Mouse (Mus musculus): ENCODE measurements at regions not wholly inside any gene's neighbourhood (a gene's known extent, or its start where the extent isn't known, plus 50 kb on each side); places are given as distances from the start of the nearest gene placed in this dataset.

DNA sequence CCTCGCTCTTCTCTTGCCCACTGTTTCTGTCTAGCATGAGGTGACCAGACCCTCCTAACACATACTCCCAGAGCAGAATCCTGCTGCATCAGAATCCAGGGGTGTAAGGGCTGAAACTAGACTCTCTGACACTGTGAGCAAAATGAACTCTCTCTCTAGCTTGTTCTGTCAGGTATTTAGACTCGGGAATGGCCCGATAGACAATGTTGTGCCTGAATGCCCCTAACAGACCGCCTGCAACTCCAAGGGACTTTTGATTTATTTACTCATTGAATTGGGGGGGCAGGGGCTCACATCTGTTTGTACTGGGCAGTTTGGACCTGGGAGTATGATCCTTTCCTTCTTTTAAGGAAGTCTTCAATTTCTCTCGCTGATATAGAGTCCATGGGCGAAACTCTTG, 469.3 kb upstream of the Trpc7 start:
- DNase-seq (ENCODE audit: low read depth, low spot score) = no peak

DNA sequence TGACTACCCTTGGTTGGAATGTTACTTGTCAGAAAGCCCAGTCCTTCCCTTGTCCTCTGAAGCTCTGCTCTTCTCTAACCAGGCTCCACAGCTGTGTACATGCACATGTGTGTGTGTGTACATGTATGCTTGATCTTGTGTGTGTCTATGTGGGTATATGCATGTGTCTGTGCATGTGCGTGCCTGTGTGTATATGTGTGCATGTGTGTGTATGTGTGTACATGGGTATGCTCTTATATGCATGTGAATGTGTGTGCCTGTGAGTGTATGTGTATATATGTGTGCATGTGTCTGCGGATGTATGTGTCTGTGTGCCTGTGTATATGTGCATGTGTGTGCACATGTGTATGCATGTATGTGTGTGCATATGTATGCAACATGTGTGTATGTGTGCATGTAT, 468.6 kb upstream of the Trpc7 start:
- DNase-seq (ENCODE audit: low read depth, low spot score) = no peak

DNA sequence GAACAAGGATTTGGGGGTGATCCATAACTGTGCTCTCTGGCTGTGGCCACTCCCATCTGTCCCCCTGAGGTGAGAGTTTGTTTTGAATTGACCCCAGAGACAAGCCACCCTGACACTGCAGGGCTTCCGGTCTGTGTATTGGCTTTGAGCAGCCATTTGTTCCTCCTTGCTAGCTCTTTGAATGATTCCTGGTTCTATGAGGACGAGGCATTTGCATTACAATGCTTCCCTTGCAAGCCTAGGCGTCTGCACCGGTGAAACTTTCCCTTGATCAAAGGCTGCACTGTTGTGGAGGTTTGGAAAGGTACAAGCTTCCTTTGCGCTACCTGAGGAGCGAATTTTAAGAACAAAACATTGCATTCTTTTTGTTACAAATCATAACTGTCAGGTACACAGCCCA, 466.8 kb upstream of the Trpc7 start:
- peak; percentile 15 for DNase-seq (ENCODE audit: low read depth, low spot score)

DNA sequence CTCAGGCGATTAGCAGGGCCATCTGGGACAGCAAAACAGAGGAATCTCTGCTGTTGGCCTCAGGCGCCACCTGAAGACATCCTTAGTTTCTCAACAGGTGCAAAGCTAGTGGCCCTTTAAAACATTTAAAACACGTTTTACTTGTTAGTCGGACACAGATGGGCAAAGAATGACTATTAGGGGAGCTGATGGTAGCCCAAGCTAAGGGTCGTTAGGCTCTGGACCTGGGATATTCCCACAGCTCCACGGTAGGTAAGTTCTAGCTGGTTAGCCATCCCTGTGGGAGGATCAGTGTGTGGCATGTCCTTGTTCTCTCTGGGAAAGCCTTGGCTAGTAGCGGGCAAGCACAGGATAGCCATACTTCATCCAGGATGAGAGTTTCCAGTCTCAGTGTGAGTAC, 465.5 kb upstream of the Trpc7 start:
- no peak for DNase-seq (ENCODE audit: low read depth, low spot score)

DNA sequence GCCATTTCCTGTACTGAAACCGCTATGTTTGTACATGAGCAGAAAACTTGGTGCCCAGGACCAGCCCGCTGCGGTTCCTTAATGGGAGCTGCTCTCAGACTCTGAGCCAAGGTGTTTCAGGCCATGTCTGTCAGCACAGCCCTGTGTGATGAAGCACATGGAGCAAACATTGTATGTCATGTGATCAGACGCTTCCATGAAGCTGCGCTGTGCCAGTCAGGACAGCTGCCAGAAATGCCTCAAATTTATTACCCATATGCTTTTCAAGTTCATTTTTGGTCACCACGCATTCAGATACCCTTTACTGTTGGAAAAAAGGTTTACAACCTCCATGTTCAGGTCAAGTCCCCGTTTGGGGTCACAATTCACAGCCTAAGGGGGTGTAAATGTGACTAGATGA, 458.8 kb upstream of the Trpc7 start:
- no peak for DNase-seq (ENCODE audit: low read depth, low spot score)

DNA sequence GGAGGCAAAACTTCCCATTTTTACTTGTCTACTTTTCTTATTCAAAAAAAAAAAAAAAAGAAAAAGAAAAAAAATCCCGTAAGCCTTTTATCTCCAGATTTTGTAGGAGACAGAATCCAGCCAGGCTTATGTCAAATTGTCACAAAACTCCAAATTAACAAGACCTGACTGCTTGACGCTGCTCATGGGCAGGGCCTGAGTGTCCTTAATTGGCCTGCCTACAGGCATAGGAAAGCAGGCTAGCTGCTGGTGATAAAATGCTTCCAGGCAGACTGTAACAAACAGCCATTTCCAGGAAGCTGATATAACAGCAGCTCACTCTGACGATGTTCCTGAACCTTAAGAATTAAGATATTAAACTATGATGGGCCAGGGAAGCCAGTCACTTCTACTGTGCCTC, 458.2 kb upstream of the Trpc7 start:
- DNase-seq (ENCODE audit: low read depth, low spot score) = no peak

DNA sequence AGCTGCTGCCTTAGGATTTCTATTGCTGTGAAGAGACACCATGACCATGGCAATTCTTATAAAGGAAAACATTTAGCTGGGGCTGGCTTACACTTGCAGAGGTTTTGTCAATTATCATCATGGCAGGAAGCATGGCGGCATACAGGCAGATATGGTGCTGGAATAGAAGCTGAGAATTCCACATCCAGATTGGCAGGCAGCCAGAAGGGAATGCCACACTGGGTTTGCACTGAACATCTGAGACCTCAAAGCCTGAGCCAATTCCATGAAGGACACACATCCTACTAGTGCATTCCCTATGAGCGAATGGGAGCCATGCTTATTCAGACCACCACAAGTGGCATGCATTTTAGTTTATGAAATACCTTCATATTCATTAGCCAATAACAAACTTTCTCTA, 455.0 kb upstream of the Trpc7 start:
- DNase-seq (ENCODE audit: low read depth, low spot score) = no peak

DNA sequence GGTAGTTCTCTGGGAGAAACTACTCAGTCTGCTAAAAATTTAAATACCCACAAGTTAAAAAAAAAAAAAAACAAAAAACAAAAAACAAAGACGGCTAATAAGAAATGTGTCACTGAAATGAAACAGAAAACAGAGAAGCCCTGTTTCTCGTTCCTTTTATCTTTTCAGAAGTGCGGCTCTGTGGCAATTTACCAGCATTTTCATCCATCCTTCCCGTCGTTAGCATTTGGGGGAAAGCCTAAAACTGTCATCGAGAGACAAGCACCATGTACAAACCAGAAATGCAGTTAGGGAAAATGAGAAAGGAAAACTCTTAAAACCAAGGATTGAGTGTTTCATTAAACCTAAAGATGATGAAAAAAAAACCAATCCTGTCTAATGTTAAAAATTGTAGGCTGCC, 442.9 kb upstream of the Trpc7 start:
- no peak for DNase-seq (ENCODE audit: low read depth, low spot score)

DNA sequence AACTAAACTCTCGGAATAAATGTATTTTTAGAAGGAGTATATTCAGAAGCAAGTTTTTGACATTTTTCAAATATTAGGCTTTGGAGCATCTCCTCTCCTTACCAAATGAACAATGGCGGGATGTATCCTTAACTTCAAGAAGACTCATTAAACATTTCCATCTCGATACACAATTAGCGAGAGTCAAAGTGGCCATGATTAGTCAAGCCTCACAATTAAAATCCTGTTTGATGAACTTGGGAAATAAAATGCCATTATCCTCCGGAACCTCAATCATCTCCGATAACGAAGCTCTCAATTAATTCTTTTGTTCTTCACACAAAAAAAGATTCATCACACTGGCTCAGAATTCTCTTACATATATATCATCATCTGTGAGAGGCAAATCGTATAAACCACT, 440.8 kb upstream of the Trpc7 start:
- DNase-seq (ENCODE audit: low read depth, low spot score) = no peak

DNA sequence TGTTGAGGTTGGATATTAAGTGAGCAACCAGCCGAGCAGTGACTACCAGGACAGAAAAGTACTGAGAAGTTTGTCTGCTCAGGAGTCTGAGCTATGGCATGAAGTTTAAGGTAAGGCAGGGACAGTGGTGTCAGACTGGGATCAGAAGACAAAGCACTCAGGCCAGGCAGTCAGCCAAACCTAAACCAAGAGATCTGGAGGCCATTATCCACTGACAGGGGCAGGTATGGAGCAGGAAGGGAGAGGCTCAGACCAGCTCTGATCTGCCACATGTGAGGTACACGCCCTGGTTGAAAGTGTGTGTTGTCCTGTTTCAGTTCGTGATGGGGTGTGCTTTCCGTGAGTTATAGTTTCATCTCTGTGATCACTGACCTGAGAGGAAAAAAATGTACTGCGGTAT, 437.2 kb upstream of the Trpc7 start:
- no peak for DNase-seq (ENCODE audit: low read depth, low spot score)

DNA sequence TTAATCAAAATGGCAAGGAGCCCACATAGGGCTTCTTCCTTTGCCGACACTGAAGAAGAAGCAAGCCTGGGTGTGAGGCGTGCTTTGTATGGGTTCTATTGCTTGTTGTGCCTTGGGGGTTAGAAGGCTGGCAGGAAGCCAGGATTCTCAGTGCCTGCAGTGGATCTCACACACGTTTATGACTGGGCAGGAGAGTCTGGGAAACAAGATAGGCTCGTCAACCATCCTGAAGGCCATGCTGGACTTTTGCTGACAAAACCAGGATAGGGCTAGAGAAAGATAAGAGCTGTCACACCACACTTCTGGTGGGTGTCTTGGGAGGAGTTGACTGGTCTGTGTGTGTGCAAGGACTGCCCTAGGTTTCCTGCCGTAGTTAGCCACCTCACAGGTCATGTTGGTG, 436.1 kb upstream of the Trpc7 start:
- no peak for DNase-seq (ENCODE audit: low read depth, low spot score)

DNA sequence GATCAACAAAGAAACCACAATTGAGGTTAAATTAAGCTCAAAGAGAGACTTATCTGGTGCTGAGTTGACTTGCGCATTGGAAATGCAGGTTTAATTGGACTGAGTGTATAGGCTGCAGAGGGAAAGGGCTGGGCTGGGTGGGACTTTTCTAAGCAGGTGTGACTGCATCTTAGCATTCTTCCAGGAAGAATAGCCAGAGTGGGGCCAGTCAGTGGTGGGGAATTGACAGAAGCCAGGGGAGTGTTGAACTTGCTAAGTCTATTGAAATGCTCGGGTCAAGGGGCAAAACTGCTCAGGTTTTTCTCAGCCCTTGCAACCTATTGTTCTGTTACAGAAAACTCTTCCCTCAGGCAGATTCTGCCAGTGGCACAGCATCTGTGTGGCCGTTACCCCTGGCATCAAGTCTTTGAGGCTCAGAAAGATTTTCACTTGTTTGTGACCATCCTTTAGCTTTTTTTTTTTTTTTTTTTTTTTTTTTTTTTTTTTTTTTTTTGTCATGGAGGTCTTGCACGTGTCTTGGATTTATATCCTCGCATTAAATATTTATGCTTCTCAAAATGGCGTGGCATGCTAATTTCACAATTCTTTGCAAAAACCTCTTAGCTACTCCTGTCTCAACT, 429.6 kb upstream of the Trpc7 start:
- DNase-seq (ENCODE audit: low read depth, low spot score) = no peak

DNA sequence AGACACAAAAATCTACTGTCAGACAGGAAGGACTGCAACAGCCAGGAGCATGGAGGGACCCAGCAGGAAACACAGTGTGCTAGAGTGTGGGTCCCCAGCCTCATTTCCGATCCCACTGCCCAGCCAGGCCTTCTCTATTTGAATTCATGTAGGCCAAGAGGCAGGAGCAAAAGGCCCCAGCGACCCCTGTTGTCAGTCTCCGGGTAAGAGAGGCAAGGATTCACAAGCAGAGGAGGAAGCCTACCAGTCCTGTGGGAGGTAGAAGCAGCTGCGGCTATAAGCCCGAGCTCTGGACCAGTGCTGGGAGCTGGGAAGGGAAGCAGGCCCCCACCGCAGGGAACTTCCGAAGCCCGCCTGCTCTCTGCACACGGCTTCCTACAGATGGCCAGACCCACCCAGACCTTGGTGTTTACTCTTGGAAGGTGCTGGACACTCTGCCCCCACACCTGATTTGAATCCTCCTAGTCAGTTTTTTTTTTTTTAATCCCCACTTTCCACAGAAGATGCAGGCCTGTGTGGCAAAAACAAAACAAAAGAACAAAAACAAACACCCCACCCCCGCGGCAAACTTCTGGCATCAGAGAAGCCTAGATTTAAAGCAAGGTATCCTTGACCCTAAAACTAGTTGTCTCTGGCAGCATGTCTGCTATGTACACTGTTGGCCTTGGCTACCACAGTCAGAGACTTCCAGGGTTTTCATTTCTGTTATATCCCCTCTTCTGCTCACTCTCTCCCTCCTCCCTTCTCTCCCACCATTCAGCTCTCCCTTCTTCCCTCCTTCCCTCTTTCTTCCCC, 420.6 kb upstream of the Trpc7 start:
- no peak for DNase-seq (ENCODE audit: low read depth, low spot score)

DNA sequence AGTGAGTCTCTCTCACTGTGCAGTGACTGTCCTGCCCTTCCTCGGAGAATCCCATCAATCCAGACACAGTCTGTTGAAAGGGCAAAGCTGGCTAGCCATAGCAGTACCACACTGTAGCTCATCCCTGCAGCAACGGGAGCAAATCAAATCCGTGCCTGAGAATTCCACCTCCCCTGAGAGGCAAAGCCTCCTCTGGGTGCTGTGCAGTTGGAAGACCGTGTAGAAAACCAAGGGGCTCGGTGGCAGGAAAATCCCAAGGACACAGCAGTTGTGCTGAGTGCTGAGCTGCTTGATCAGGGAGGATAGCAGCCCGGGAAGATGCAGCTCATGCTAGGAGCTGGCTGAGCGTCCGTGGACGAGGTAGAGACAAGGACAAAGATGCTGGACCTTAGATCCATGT, 418.7 kb upstream of the Trpc7 start:
- DNase-seq (ENCODE audit: low read depth, low spot score) = no peak

DNA sequence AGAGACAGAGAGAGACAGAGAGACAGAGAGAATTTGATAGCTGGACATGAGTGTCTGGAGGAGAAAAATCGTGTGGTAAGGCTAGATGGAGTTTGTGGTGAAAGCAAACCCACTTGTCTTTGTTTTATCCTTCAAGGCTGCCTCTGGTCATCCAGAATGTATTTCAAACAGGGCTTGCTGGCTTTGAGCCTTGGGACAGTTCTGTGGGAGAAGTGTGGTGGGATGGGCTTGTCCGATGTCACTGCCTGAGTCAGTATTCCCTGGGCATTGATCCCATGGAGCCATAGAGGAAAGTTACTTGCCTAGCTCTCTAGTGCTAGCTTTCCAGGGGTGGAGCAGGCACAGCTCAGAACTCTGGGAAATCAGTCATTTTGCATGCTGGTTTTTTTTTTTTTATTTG, 417.9 kb upstream of the Trpc7 start:
- no peak for DNase-seq (ENCODE audit: low read depth, low spot score)

DNA sequence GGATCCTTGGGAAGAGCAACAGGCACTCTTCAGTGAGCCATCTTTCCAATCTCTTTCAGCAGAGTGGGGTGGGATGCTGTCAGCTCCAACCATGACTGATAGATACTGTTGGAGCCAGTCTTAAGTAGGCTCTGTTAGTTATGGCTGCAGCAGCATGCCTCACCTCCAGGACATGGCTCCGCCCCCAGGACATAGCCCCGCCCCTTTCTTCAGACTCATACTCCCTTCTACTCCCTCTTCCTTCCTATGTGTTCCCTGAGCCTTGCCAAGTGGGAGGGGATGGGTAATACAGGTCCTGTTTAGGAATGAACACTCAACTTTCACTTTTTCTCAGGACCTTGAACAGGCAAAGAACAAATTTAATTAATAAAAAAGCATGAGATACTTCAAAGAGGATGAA, 415.4 kb upstream of the Trpc7 start:
- no peak for DNase-seq (ENCODE audit: low read depth, low spot score)

DNA sequence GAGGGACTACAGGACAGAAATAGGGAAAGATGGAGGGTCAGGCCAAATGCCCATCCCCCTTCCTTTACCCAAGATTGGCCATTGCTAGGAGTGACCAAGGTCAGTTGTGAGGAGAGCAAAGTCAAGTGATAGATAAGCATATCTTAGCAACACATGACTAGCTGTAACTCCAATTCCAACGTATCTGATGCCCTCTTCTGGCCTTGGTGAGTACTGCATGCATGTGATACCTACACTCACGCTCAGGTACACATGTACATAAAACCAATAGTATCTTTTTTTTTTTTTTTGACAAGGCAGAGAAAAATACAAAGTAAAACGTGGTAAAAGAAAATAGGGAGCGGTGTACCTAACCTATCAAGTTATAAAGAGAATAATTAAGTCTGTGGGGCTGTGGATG, 413.8 kb upstream of the Trpc7 start:
- no peak for DNase-seq (ENCODE audit: low read depth, low spot score)

DNA sequence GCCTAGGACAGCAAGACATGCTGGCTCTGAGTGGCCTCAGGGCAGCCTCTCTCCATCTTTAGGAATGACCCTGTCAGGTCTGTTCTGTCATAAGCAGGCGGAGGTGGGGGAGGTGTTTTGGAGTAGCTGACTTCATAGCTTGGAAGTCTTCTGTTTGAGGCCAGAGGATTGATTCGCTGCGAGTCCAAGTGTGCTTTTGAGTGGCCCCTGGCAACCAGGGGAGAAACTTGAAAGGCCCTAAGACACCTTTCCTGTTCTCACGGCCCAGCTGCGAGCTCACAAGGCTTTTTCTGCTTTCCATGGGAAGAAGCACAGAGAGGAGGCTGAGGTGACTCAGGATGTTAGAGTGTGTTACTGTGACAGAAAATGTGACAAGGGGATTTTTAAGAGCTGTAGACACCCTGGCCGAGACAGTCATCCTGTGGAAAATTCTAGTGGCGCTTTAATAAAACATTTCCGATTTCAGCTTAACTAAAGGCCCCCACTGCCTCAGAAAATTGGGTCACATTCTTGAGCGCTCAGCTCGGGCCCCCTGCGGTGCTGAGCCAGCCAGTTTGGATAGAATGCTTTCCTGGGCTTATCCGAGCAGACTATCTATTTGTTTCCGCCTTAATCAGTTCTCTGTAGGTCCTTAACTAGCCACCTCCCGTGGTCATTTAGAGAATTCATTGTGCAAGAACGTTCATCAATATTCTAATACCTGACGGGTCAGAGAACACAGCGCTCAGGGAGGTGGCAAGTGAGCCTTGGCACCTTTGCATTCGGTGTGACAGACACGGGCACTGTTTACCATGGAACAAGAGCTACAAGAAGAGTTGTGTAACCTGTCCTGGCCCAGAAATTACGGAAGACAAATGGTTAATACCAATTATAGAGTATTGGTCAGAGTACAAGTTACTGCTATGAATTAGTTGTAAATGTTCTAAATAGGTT, 412.4 kb upstream of the Trpc7 start:
- peak; percentile 28 for DNase-seq (ENCODE audit: low read depth, low spot score)

DNA sequence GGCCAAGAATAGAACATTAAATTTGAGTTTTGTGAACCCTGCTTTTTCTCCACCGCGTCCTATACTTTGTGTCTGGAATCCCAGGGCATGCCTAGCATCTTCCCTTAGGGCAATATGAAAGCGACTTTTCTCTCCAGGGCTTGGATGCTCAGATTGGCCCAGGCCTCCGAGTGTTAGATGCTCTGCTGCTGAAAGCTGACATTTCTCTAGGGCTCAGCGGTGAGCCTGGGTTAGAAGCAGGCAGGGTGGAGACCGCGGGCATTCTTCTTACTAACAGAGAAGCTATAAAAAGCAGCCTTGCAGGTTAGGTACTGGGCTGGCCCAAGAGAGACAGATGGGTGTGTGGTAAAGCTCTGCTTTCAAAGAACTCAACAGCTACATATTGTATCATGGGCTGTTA, 409.8 kb upstream of the Trpc7 start:
- no peak for DNase-seq (ENCODE audit: low read depth, low spot score)

DNA sequence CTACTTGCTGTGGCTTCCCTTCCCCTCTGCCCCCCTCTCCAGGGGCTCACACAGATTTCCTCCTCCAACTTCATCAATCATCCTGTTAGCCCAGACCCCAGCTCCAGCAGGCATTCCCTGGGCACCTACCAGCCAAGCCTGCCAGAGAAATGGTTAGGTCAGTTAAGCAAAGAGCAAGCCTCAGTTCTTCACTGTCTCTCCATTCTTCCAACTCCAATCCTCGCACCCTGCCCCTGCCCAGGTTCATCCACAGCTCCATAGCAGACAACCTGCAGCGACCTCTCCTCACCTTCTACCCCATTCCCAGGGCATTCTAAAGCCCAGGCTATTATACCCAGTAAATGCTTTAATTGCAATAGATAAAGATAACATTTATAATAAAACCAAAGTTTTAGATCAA, 408.0 kb upstream of the Trpc7 start:
- DNase-seq (ENCODE audit: low read depth, low spot score) = no peak

DNA sequence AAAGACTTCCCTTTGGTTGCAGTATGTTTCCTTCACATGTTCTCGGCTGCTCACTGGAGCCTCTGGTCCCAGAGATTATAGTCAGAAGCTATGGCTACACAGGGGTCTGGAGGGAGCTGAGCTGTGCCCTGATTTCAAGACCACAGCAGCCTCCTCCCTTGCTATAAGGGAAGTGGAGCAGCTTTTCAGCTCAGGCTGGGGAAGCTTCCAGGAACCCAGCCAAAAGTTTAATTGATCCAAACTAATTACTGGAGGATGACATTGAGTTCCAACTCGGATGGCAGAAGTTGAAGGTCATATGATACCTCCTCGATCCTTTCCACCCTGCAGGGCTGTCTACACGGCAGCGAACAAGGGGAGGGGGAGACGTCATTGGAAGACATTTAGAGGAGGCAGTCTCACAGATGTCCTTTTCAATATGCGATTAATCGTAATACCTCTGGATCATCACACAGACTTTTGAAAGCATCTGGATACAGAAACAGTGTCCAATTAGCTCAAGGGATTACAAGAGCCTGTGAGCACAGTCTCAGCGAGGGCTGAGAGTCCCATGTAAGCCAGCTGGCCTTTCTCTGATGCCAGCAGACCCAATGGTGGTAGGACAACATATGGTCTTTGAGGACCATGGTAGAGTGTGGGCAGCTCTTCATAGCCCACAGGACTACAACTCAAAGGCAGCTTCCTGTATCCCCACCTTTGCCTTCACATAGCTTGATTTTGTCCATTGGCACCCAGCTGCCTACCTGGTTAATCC, 396.1 kb upstream of the Trpc7 start:
- peak; percentile 24 for DNase-seq (ENCODE audit: low read depth, low spot score)

DNA sequence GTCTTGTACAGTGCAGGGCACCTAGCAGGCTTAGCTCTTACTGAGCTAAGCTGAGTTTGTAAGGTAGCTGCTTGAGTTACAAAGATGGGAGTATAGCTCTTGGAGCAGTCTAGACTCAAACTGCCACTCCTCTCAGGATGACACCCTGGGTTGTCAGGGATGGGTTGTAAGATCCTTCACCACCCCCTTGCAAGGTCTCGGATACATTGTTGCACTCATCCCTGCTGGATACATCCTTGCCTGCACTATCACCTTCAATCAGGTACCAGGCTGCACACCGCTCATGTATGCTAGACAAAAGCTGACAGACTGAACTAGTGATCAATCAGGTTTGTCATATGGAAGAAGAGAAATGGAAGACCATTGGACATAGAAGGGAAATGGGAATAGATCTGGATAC, 390.4 kb upstream of the Trpc7 start:
- no peak for DNase-seq (ENCODE audit: low read depth, low spot score)
